Mouse (Mus musculus) lung, postnatal 25 days (tissue): ENCODE measurements around the gene Olfr478.
"Not testable (repeated sequence)": the region's sequence is repeated elsewhere in the genome, so short reads cannot be mapped to it uniquely, and the experiment has no call there.

Source experiments
- DNase-seq: peaks from one replicate; pipeline ENCODE4 v3.0.0; 2022; ENCODE audit warnings: low spot score

Gene Olfr478

GRCm38 (mm10) chr7:108033889-108034288 lies at the start of gene Olfr478:
TSS of gene Olfr478 (minus strand) at chr7:108033989.
- DNase-seq, result no peak

- DNase-seq, result no peak
These were observed 45.8 kb upstream of the Olfr478 start, which contains the start of gene Olfr481 for GRCm38 (mm10) chr7:108079555-108079954. TSS of gene Olfr481 (plus strand) at chr7:108079855.

GRCm38 (mm10) chr7:108067246-108067645 lies 33.5 kb upstream of the Olfr478 start, which contains the start of gene Olfr480:
TSS of gene Olfr480 (minus strand) at chr7:108067346.
- DNase-seq, result no peak

GRCm38 (mm10) chr7:108050393-108050792 lies 16.6 kb upstream of the Olfr478 start, which contains the start of gene Olfr479:
TSS of gene Olfr479 (plus strand) at chr7:108050693.
- DNase-seq, result no peak

GRCm38 (mm10) chr7:108014256-108014655 lies 19.5 kb downstream of the Olfr478 start:
- DNase-seq, result not testable (repeated sequence)

GRCm38 (mm10) chr7:107986393-107986792 lies 47.4 kb downstream of the Olfr478 start, which contains the start of gene Olfr477:
TSS of gene Olfr477 (plus strand) at chr7:107986693.
- DNase-seq, result no peak
